In genomic region chr8:126855914-126856313, GRCm38 (mm10) we compare ENCODE assay signal across 21 mouse cellular contexts.
DNase-seq lines count a peak whose midpoint lies in the region; ATAC-seq and TF ChIP-seq lines count a peak whose summit lies in the region.
"Had no signal": no experiment of that assay in that cellular context is flagged by ENCODE, and none has a peak within 500 bp of the region (broad histone marks: within the 10 kb centered on the region; RNA-seq: fewer than 3 reads in every experiment).

No protein-coding gene starts in this region.

- H3K36me3 ChIP-seq in CH12.LX (replicated peaks in 1 of 2; ENCODE audit: control insufficient read depth in 1 of 2, insufficient read depth in 1 of 2, low read length in 1 of 2), result no peaks in the 10 kb centered on the region
- no peaks in the 10 kb centered on the region for H3K36me3 ChIP-seq in splenic B cell, adult 2 months (ENCODE audit: control insufficient read depth, insufficient read depth, low read length, poor library complexity, severe bottlenecking)
- H3K36me3 ChIP-seq in limb, embryonic 10.5 days, result no peaks in the 10 kb centered on the region
- no peaks in the 10 kb centered on the region for H3K36me3 ChIP-seq in hindbrain, embryonic 11.5 days (ENCODE audit: control insufficient read depth, insufficient read depth, low read length)
- H3K36me3 ChIP-seq: embryonic facial prominence, embryonic 15.5 days; heart, embryonic 12.5 days; limb, embryonic 15.5 days; liver, embryonic 15.5 days; neural tube, embryonic 15.5 days had no signal

- TF ChIP-seq POLR2A in CH12.LX (IDR thresholded peaks at IDR 0.05; ENCODE audit: low read depth, low read length), result no peak

- H3K4me3 ChIP-seq in CH12.LX (replicated peaks in 1 of 3; ENCODE audit: low read depth in 2 of 3, low read length in 2 of 3, poor library complexity in 1 of 3), result peak overlapping the region in 1 of 3 experiments; percentile 30
- no peak overlapping the region for H3K4me3 ChIP-seq in limb, embryonic 10.5 days
- H3K4me3 ChIP-seq in hindbrain, embryonic 11.5 days (ENCODE audit: low read depth, low read length), result no peak overlapping the region
- H3K4me3 ChIP-seq: embryonic facial prominence, embryonic 15.5 days; heart, embryonic 12.5 days; layer of hippocampus, adult 2 months; limb, embryonic 15.5 days; liver, embryonic 15.5 days; neural tube, embryonic 15.5 days had no signal

- no peak; the same call in 1 of the 2 replicates for TF ChIP-seq RAD21 in CH12.LX (IDR thresholded peaks at IDR 0.05; ENCODE audit: low read depth, low read length)

- peak; percentile 80 for ATAC-seq in inflammation-experienced regulatory T-cells, adult 6 months
- ATAC-seq in hindbrain, embryonic 11.5 days (ENCODE audit: low FRiP score), result no peak
- ATAC-seq: hindbrain, postnatal 0 days had no signal

- peak overlapping the region; percentile 69; the same call in 1 of the 2 replicates for H3K4me2 ChIP-seq in CH12.LX (ENCODE audit: insufficient read depth, low read depth, poor library complexity, severe bottlenecking)
- H3K4me2 ChIP-seq in hindbrain, embryonic 11.5 days (replicated peaks; ENCODE audit: low read depth, low read length), result no peak overlapping the region
- H3K4me2 ChIP-seq: embryonic facial prominence, embryonic 15.5 days; heart, embryonic 12.5 days; limb, embryonic 15.5 days; liver, embryonic 15.5 days; neural tube, embryonic 15.5 days had no signal

- H3K27ac ChIP-seq in CH12.LX (ENCODE audit: insufficient read depth, low read depth), result peak overlapping the region; percentile 100
- no peak overlapping the region for H3K27ac ChIP-seq in limb, embryonic 10.5 days
- H3K27ac ChIP-seq in hindbrain, embryonic 11.5 days (ENCODE audit: low read depth, low read length), result no peak overlapping the region
- H3K27ac ChIP-seq: embryonic facial prominence, embryonic 15.5 days; hindbrain, postnatal 0 days; layer of hippocampus, adult 2 months; limb, embryonic 15.5 days; liver, embryonic 15.5 days; neural tube, embryonic 15.5 days had no signal

- DNase-seq in thymus, postnatal 0 days (ENCODE audit: low spot score), result peak; percentile 65
- no peak for DNase-seq in thymus, postnatal 14 days
- DNase-seq in CH12.LX (ENCODE audit: extremely low read depth), result peak; percentile 89
- peak; percentile 77 for DNase-seq in splenic B cell, adult 2 months (ENCODE audit: low read depth, low spot score)
- DNase-seq in limb, embryonic 10.5 days (ENCODE audit: low spot score), result no peak
- DNase-seq in hindbrain, embryonic 11.5 days (ENCODE audit: low spot score), result no peak
- DNase-seq: adrenal gland, adult 8-10 months; cerebellum, postnatal 25 days; embryo, embryonic 11 days; kidney, adult 2 months; kidney, postnatal 14 days; lung, postnatal 10 days; midbrain, embryonic 14.5 days had no signal

- H3K4me1 ChIP-seq in CH12.LX (ENCODE audit: control insufficient read depth in 1 of 2, insufficient read depth in 2 of 2), result peaks cover 38 to 73% of the 10 kb centered on the region in 2 experiments
- H3K4me1 ChIP-seq in limb, embryonic 10.5 days, result peaks cover 21% of the 10 kb centered on the region
- H3K4me1 ChIP-seq in hindbrain, embryonic 11.5 days (replicated peaks; ENCODE audit: control insufficient read depth, insufficient read depth, low read length), result 0 out of 2 replicates have a peak, but pooled peaks cover 3% of the 10 kb centered on the region
- H3K4me1 ChIP-seq: heart, embryonic 12.5 days had no signal

- TF ChIP-seq CTCF in CH12.LX (conservative IDR thresholded peaks at IDR 0.05 in 1 of 2, IDR thresholded peaks at IDR 0.05 in 1 of 2; ENCODE audit: low read depth in 2 of 2, low read length in 2 of 2), result no peak

- WGBS in limb, embryonic 10.5 days, result 88% methylated on average over 5 of the region's 5 CpGs
- WGBS in hindbrain, embryonic 11.5 days, result 88% methylated on average over 5 of the region's 5 CpGs

- peak; percentile 86 for TF ChIP-seq EP300 in CH12.LX (IDR thresholded peaks at IDR 0.05; ENCODE audit: low read length)

- dilution Hi-C loops in CH12.LX (cut with MboI; ENCODE audit: extremely low pct_ligation_motif_present, extremely low pct_unique_long_range_greater_than_20kb, low sequenced_read_pairs), result no loop called here

- H3K9ac ChIP-seq in CH12.LX (ENCODE audit: insufficient read depth, low read depth), result peak overlapping the region; percentile 47; the same call in 1 of the 2 replicates
- H3K9ac ChIP-seq in hindbrain, embryonic 11.5 days (ENCODE audit: low read depth, low read length), result no peak overlapping the region
- H3K9ac ChIP-seq: embryonic facial prominence, embryonic 15.5 days; heart, embryonic 12.5 days; limb, embryonic 15.5 days; liver, embryonic 15.5 days; neural tube, embryonic 15.5 days had no signal

- no peaks in the 10 kb centered on the region for H3K79me2 ChIP-seq in CH12.LX (replicated peaks; ENCODE audit: control insufficient read depth, extremely low read depth, insufficient read depth, poor library complexity, severe bottlenecking)

- no peaks in the 10 kb centered on the region for H3K27me3 ChIP-seq in CH12.LX (replicated peaks)
- no peaks in the 10 kb centered on the region for H3K27me3 ChIP-seq in splenic B cell, adult 2 months (ENCODE audit: control insufficient read depth, insufficient read depth, low read length, poor library complexity, severe bottlenecking)
- H3K27me3 ChIP-seq in limb, embryonic 10.5 days (ENCODE audit: low read depth, poor library complexity, severe bottlenecking), result no peaks in the 10 kb centered on the region
- H3K27me3 ChIP-seq in hindbrain, embryonic 11.5 days (ENCODE audit: control insufficient read depth, insufficient read depth, low read length), result no peaks in the 10 kb centered on the region
- H3K27me3 ChIP-seq: embryonic facial prominence, embryonic 15.5 days; heart, embryonic 12.5 days; limb, embryonic 15.5 days; liver, embryonic 15.5 days; neural tube, embryonic 15.5 days had no signal

- H3K9me3 ChIP-seq in CH12.LX (replicated peaks; ENCODE audit: low read length), result peaks cover 5% of the 10 kb centered on the region
- H3K9me3 ChIP-seq in limb, embryonic 10.5 days (replicated peaks), result no peaks in the 10 kb centered on the region
- H3K9me3 ChIP-seq in hindbrain, embryonic 11.5 days (ENCODE audit: control insufficient read depth, low read length), result no peaks in the 10 kb centered on the region
- H3K9me3 ChIP-seq: embryonic facial prominence, embryonic 15.5 days; heart, embryonic 12.5 days; limb, embryonic 15.5 days; liver, embryonic 15.5 days; neural tube, embryonic 15.5 days had no signal

- in situ Hi-C loops in CH12.LX (cut with MboI; ENCODE audit: low pct_ligation_motif_present, low pct_unique_long_range_greater_than_20kb, low sequenced_read_pairs), result no loop called here

TF ChIP-seq in CH12.LX, 34 proteins besides CTCF, POLR2A, EP300 and RAD21 (continues in another document):
- TF ChIP-seq NELFE (IDR thresholded peaks at IDR 0.05; ENCODE audit: low read depth, low read length) (no peak), MEF2A (IDR thresholded peaks at IDR 0.05; ENCODE audit: borderline replicate concordance, low read depth, low read length) (peak; percentile 97), ETS1 (conservative IDR thresholded peaks at IDR 0.05; ENCODE audit: low read depth, low read length) (peak; percentile 95), GABPA (IDR thresholded peaks at IDR 0.05; ENCODE audit: insufficient replicate concordance, low read depth, low read length) (no peak), MAFK (IDR thresholded peaks at IDR 0.05; ENCODE audit: insufficient replicate concordance, low read length) (peak; percentile 95), BHLHE40 (IDR thresholded peaks at IDR 0.05; ENCODE audit: low read depth, low read length) (peak; percentile 85), SMC3 (IDR thresholded peaks at IDR 0.05; ENCODE audit: low read depth, low read length) (no peak), MAX (IDR thresholded peaks at IDR 0.05; ENCODE audit: low read length) (peak; percentile 51; the same call in 1 of the 2 replicates), HCFC1 (IDR thresholded peaks at IDR 0.05; ENCODE audit: low read depth, low read length) (no peak), USF1 (IDR thresholded peaks at IDR 0.05; ENCODE audit: low read depth, low read length) (no peak), MYC (IDR thresholded peaks at IDR 0.05; ENCODE audit: low read depth, low read length) (peak; percentile 65; the same call in 1 of the 2 replicates), TCF12 (IDR thresholded peaks at IDR 0.05; ENCODE audit: low read depth, low read length) (peak; percentile 89), KAT2A (IDR thresholded peaks at IDR 0.05; ENCODE audit: insufficient replicate concordance, low read length) (no peak), NRF1 (IDR thresholded peaks at IDR 0.05; ENCODE audit: low read depth, low read length) (no peak), CHD2 (IDR thresholded peaks at IDR 0.05; ENCODE audit: low read length) (no peak), USF2 (conservative IDR thresholded peaks at IDR 0.05; ENCODE audit: low read depth, low read length) (no peak), MXI1 (IDR thresholded peaks at IDR 0.05; ENCODE audit: low read depth, low read length) (no peak), JUND (conservative IDR thresholded peaks at IDR 0.05; ENCODE audit: low read depth, low read length) (peak; percentile 89), POLR2AphosphoS2 (IDR thresholded peaks at IDR 0.05; ENCODE audit: low read depth, low read length) (no peak), UBTF (IDR thresholded peaks at IDR 0.05; ENCODE audit: low read depth, low read length) (no peak), RCOR1 (conservative IDR thresholded peaks at IDR 0.05; ENCODE audit: low read depth, low read length) (no peak), ZNF384 (IDR thresholded peaks at IDR 0.05; ENCODE audit: low read depth, low read length) (peak; percentile 93), ELF1 (IDR thresholded peaks at IDR 0.05; ENCODE audit: low read depth, low read length) (no peak), E2F4 (IDR thresholded peaks at IDR 0.05; ENCODE audit: insufficient replicate concordance, low read depth, low read length) (no peak), CHD1 (IDR thresholded peaks at IDR 0.05; ENCODE audit: low read depth, low read length) (no peak), JUN (IDR thresholded peaks at IDR 0.05; ENCODE audit: insufficient read depth, low read depth, low read length) (peak; percentile 42; the same call in 1 of the 2 replicates), TBP (conservative IDR thresholded peaks at IDR 0.05; ENCODE audit: low read depth, low read length) (peak; percentile 70), ZMIZ1 (IDR thresholded peaks at IDR 0.05; ENCODE audit: low read depth, low read length) (no peak), IRF4 (IDR thresholded peaks at IDR 0.05; ENCODE audit: low read depth, low read length) (peak; percentile 86), PAX5 (IDR thresholded peaks at IDR 0.05; ENCODE audit: low read length) (no peak), MAZ (IDR thresholded peaks at IDR 0.05; ENCODE audit: low read depth, low read length) (no peak), SIN3A (IDR thresholded peaks at IDR 0.05; ENCODE audit: low read length) (no peak), ZC3H11A (IDR thresholded peaks at IDR 0.05; ENCODE audit: low read depth, low read length) (no peak)

Comparison
In these comparisons a context has a peak if more than half of its experiments do, and no peak if none do; other contexts are left out.
1. DNase-seq: peak in thymus, postnatal 0 days (single experiment), CH12.LX (single experiment) and splenic B cell, adult 2 months (single experiment); none in thymus, postnatal 14 days (single experiment), limb, embryonic 10.5 days (single experiment) and hindbrain, embryonic 11.5 days (single experiment).